7 mouse cellular contexts compared by ENCODE assay signal in the genomic region with DNA sequence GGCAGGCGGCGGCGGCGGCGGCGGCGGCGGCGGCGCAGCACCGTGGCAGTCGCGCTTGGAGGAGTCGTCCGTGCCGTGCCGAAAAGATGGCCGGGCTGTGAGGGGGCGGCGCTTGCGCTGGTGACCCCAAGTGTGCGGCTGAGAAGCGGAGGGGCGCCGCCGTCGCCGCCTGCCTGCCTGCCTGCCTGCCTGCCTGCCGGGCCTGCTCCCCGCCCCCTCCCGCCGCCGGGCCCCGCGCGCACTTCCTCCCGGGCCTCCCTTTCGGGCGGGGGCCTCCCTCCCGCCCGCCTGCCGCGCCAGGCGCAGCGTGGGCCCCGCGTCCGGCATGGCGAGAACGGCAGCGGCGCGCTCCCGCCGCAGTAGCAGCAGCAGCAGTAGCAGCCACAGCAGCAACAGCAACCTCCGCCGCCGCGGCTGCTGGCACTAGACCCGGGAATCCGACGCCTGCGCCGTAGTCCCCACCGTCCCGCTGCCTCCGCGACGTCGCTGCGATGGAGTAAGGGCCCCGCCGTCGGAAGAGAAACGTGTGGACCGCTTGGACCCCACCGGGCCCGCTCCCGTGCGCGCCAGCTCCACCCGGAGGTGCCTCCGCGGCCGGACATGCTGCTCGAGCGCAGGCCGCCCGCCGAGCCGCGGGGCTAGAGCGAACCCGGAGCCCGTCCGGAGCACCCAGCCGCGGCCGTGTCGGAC. TPM values are rescaled to one million over a fixed set of nuclear protein-coding genes. Genes with fewer than 3 reads are reported as not detected.
DNase-seq lines count a peak whose midpoint lies in the region; ATAC-seq and TF ChIP-seq lines count a peak whose summit lies in the region.

No protein-coding gene starts in this region.

- peak overlapping the region; percentile 98 for H3K27ac ChIP-seq in embryonic facial prominence, embryonic 12.5 days
- peak overlapping the region; percentile 100 for H3K27ac ChIP-seq in heart, adult 2 months
- H3K27ac ChIP-seq in limb, embryonic 15.5 days: peak overlapping the region; percentile 100
- peak overlapping the region; percentile 100 for H3K27ac ChIP-seq in midbrain, postnatal 0 days (ENCODE audit: low read depth, low read length)

- DNase-seq in adrenal gland, postnatal 25 days: peak; percentile 88
- peak; percentile 92 to 94 for DNase-seq in heart, adult 2 months
- peak; percentile 83 to 85 for DNase-seq in kidney, adult 8-10 months
- peak; percentile 80 for DNase-seq in midbrain, postnatal 0 days (ENCODE audit: low spot score)
- DNase-seq in spleen, postnatal 10 days (ENCODE audit: low spot score in 2 of 2): peak; percentile 87

- TF ChIP-seq CTCF in heart, adult 2 months (IDR thresholded peaks at IDR 0.05): no peak
- no peak for TF ChIP-seq CTCF in midbrain, postnatal 0 days (IDR thresholded peaks at IDR 0.05)

- intact Hi-C loops in heart, adult 2 months (cut with DNase I): loop anchor here (5.0 kb wide), 3 partner anchors 38 to 178 kb away; partner anchors contain the start of gene Ppp2r3a

- ATAC-seq in embryonic facial prominence, embryonic 12.5 days (ENCODE audit: insufficient number of reproducible peaks, insufficient read depth, low FRiP score, low TSS enrichment): peak; percentile 76
- ATAC-seq in limb, embryonic 15.5 days (ENCODE audit: insufficient number of reproducible peaks, low FRiP score, low TSS enrichment, low read depth): peak; percentile 79
- ATAC-seq in midbrain, postnatal 0 days (ENCODE audit: low FRiP score): peak; percentile 77

- no peaks in the 10 kb centered on the region for H3K9me3 ChIP-seq in embryonic facial prominence, embryonic 12.5 days
- H3K9me3 ChIP-seq in limb, embryonic 15.5 days: no peaks in the 10 kb centered on the region
- no peaks in the 10 kb centered on the region for H3K9me3 ChIP-seq in midbrain, postnatal 0 days (ENCODE audit: low read length)

- H3K4me1 ChIP-seq in embryonic facial prominence, embryonic 12.5 days: peaks cover 17% of the 10 kb centered on the region
- peaks cover 11% of the 10 kb centered on the region for H3K4me1 ChIP-seq in heart, adult 2 months (ENCODE audit: control insufficient read depth, insufficient read depth, low read length)
- H3K4me1 ChIP-seq in limb, embryonic 15.5 days: peaks cover 24% of the 10 kb centered on the region
- peaks cover 11% of the 10 kb centered on the region for H3K4me1 ChIP-seq in midbrain, postnatal 0 days (ENCODE audit: insufficient read depth, low read length)

- no peaks in the 10 kb centered on the region for H3K36me3 ChIP-seq in embryonic facial prominence, embryonic 12.5 days
- H3K36me3 ChIP-seq in heart, adult 2 months (ENCODE audit: control insufficient read depth, insufficient read depth, low read length): peaks cover 12% of the 10 kb centered on the region
- no peaks in the 10 kb centered on the region for H3K36me3 ChIP-seq in limb, embryonic 15.5 days
- no peaks in the 10 kb centered on the region for H3K36me3 ChIP-seq in midbrain, postnatal 0 days (ENCODE audit: insufficient read depth, low read length)

- peak overlapping the region; percentile 97 for H3K4me3 ChIP-seq in embryonic facial prominence, embryonic 12.5 days
- peak overlapping the region; percentile 70 for H3K4me3 ChIP-seq in heart, adult 2 months
- peak overlapping the region; percentile 96 for H3K4me3 ChIP-seq in limb, embryonic 15.5 days
- peak overlapping the region; percentile 74 for H3K4me3 ChIP-seq in midbrain, postnatal 0 days (ENCODE audit: low read depth, low read length)

- peak overlapping the region; percentile 99 for H3K9ac ChIP-seq in embryonic facial prominence, embryonic 12.5 days
- peak overlapping the region; percentile 100 for H3K9ac ChIP-seq in heart, adult 2 months (ENCODE audit: low read depth, low read length)
- peak overlapping the region; percentile 99 for H3K9ac ChIP-seq in limb, embryonic 15.5 days
- peak overlapping the region; percentile 99 for H3K9ac ChIP-seq in midbrain, postnatal 0 days (replicated peaks; ENCODE audit: low read length, poor library complexity, severe bottlenecking)

- no peaks in the 10 kb centered on the region for H3K27me3 ChIP-seq in embryonic facial prominence, embryonic 12.5 days
- H3K27me3 ChIP-seq in heart, adult 2 months (ENCODE audit: control insufficient read depth, insufficient read depth, low read length): no peaks in the 10 kb centered on the region
- H3K27me3 ChIP-seq in limb, embryonic 15.5 days: no peaks in the 10 kb centered on the region
- no peaks in the 10 kb centered on the region for H3K27me3 ChIP-seq in midbrain, postnatal 0 days (ENCODE audit: insufficient read depth, low read length)

- TF ChIP-seq POLR2A in heart, adult 2 months (IDR thresholded peaks at IDR 0.05; ENCODE audit: insufficient read depth, low read depth, low read length): 0 out of 2 replicates have a peak, but pooled peaks have one; percentile 34

- TF ChIP-seq EP300 in heart, adult 2 months (IDR thresholded peaks at IDR 0.05; ENCODE audit: insufficient read depth, low read depth, low read length): no peak

- WGBS in embryonic facial prominence, embryonic 12.5 days: under 1% methylated on average over 94 of the region's 100 CpGs
- 1% methylated on average over 93 of the region's 100 CpGs for WGBS in heart, adult 2 months
- under 1% methylated on average over 63 of the region's 100 CpGs for WGBS in limb, embryonic 15.5 days
- under 1% methylated on average over 65 of the region's 100 CpGs for WGBS in midbrain, postnatal 0 days

- H3K79me2 ChIP-seq in heart, adult 2 months (replicated peaks; ENCODE audit: control insufficient read depth, insufficient read depth, low read length): 0 out of 2 replicates have a peak, but pooled peaks cover 3% of the 10 kb centered on the region

- H3K4me2 ChIP-seq in embryonic facial prominence, embryonic 12.5 days (replicated peaks): peak overlapping the region; percentile 92
- peak overlapping the region; percentile 70 for H3K4me2 ChIP-seq in limb, embryonic 15.5 days
- peak overlapping the region; percentile 88 for H3K4me2 ChIP-seq in midbrain, postnatal 0 days (ENCODE audit: low read depth, low read length, poor library complexity, severe bottlenecking)

RNA-seq across cellular contexts. Expression of gene Msl2, which starts 0.6 kb away (rescaled TPM):
- total RNA-seq in adrenal gland, postnatal 25 days (2021): 55.2 and 58.1 TPM in 2 replicates
- polyA plus RNA-seq in embryonic facial prominence, embryonic 12.5 days (2016; fragmentation: Nextera tagmentation; extraction: Ambion mirVana): 9.8 and 10.4 TPM in 2 replicates
- total RNA-seq in heart, adult 2 months (2021): 10 to 100 TPM; 33.5 to 35.9 TPM
- polyA plus RNA-seq in heart, adult 2 months (2012; rRNA removed): 10.8 and 16.4 TPM in 2 replicates
- polyA plus RNA-seq in limb, embryonic 15.5 days (2015; fragmentation: Nextera tagmentation; extraction: Ambion mirVana): 3.7 and 5.4 TPM in 2 replicates
- total RNA-seq in midbrain, postnatal 0 days (2014; rRNA removed): 38.5 and 42.0 TPM in 2 replicates
- polyA plus RNA-seq in midbrain, postnatal 0 days (2015; fragmentation: Nextera tagmentation; extraction: Ambion mirVana): 3.3 and 4.1 TPM in 2 replicates

RNA-seq across cellular contexts. Expression of gene Pccb, which starts 39.8 kb away (rescaled TPM):
- total RNA-seq in adrenal gland, postnatal 25 days (2021): 144 and 153 TPM in 2 replicates
- polyA plus RNA-seq in embryonic facial prominence, embryonic 12.5 days (2016; fragmentation: Nextera tagmentation; extraction: Ambion mirVana): 20.2 and 21.0 TPM in 2 replicates
- 100 to 1,000 TPM in 1 of 2 experiments, 10 to 100 TPM in 1; 87.3 to 109 TPM for total RNA-seq in heart, adult 2 months (2021)
- polyA plus RNA-seq in heart, adult 2 months (2012; rRNA removed): 117 and 163 TPM in 2 replicates
- 25.7 and 27.0 TPM in 2 replicates for polyA plus RNA-seq in limb, embryonic 15.5 days (2015; fragmentation: Nextera tagmentation; extraction: Ambion mirVana)
- 50.7 and 58.1 TPM in 2 replicates for total RNA-seq in midbrain, postnatal 0 days (2014; rRNA removed)
- 32.5 and 33.5 TPM in 2 replicates for polyA plus RNA-seq in midbrain, postnatal 0 days (2015; fragmentation: Nextera tagmentation; extraction: Ambion mirVana)

Comparison
In these comparisons a context has a peak if more than half of its experiments do, and no peak if none do; other contexts are left out.
1. Peak in every context shown above with its lines: DNase-seq, ATAC-seq, H3K4me3 ChIP-seq and H3K27ac ChIP-seq.